Mouse (Mus musculus): ENCODE measurements at regions not wholly inside any gene's neighbourhood (a gene's known extent, or its start where the extent isn't known, plus 50 kb on each side); places are given as distances from the start of the nearest gene placed in this dataset.

GRCm38 (mm10) chr10:9529408-9529807, 145.6 kb downstream of the Samd5 start:
- peaks cover 17% of the 10 kb centered on the region for H3K4me1 ChIP-seq
- H3K27me3 ChIP-seq (replicated peaks; ENCODE audit: low read depth, poor library complexity, severe bottlenecking), result no peaks in the 10 kb centered on the region
- no peak for DNase-seq (ENCODE audit: low spot score)
- H3K9me3 ChIP-seq, result no peaks in the 10 kb centered on the region
- H3K36me3 ChIP-seq (replicated peaks), result no peaks in the 10 kb centered on the region
- H3K27ac ChIP-seq (replicated peaks), result no peak overlapping the region
- 57% methylated on average over 7 of the region's 7 CpGs for WGBS
- H3K4me3 ChIP-seq, result no peak overlapping the region

- Histone ChIP-seq H3K9me3 (no peaks in the 10 kb centered on the region), H3K27me3 (replicated peaks; ENCODE audit: low read depth, poor library complexity, severe bottlenecking) (no peaks in the 10 kb centered on the region), H3K4me3 (no peak overlapping the region), H3K36me3 (replicated peaks) (no peaks in the 10 kb centered on the region), H3K4me1 (peaks cover 6% of the 10 kb centered on the region), H3K27ac (replicated peaks) (no peak overlapping the region)
- no peak for DNase-seq (ENCODE audit: low spot score)
- WGBS, result 82% methylated on average over 4 of the region's 4 CpGs
Observed at GRCm38 (mm10) chr10:9528066-9528465, 146.9 kb downstream of the Samd5 start.

- no peaks in the 10 kb centered on the region for H3K9me3 ChIP-seq
- no peaks in the 10 kb centered on the region for H3K27me3 ChIP-seq (replicated peaks; ENCODE audit: low read depth, poor library complexity, severe bottlenecking)
- 52% methylated on average over 12 of the region's 12 CpGs for WGBS
- H3K4me1 ChIP-seq, result peaks cover 12% of the 10 kb centered on the region
- no peaks in the 10 kb centered on the region for H3K36me3 ChIP-seq (replicated peaks)
- no peak for DNase-seq (ENCODE audit: low spot score)
- H3K27ac ChIP-seq (replicated peaks), result no peak overlapping the region
- H3K4me3 ChIP-seq, result no peak overlapping the region
Observed at GRCm38 (mm10) chr10:9509764-9510390, 165.1 kb downstream of the Samd5 start.

- no peaks in the 10 kb centered on the region for H3K27me3 ChIP-seq (replicated peaks; ENCODE audit: low read depth, poor library complexity, severe bottlenecking)
Observed at GRCm38 (mm10) chr10:9509092-9509671, 165.8 kb downstream of the Samd5 start.

GRCm38 (mm10) chr10:9503569-9504493, 171.2 kb downstream of the Samd5 start:
- Histone ChIP-seq H3K36me3 (replicated peaks) (no peaks in the 10 kb centered on the region), H3K27ac (replicated peaks) (no peak overlapping the region), H3K4me3 (no peak overlapping the region), H3K9me3 (no peaks in the 10 kb centered on the region), H3K4me1 (peaks cover 7% of the 10 kb centered on the region; the same call in 1 of the 2 replicates), H3K27me3 (replicated peaks; ENCODE audit: low read depth, poor library complexity, severe bottlenecking) (no peaks in the 10 kb centered on the region)
- 66% methylated on average over 11 of the region's 11 CpGs for WGBS
- DNase-seq (ENCODE audit: low spot score), result no peak

More at GRCm38 (mm10) chr10:9509092-9509671, 165.8 kb downstream of the Samd5 start:
- no peak for DNase-seq (ENCODE audit: low spot score)
- Histone ChIP-seq H3K36me3 (replicated peaks) (no peaks in the 10 kb centered on the region), H3K4me3 (no peak overlapping the region), H3K4me1 (peaks cover 12% of the 10 kb centered on the region), H3K9me3 (no peaks in the 10 kb centered on the region), H3K27ac (replicated peaks) (no peak overlapping the region)
- WGBS, result 75% methylated on average over 17 of the region's 17 CpGs

GRCm38 (mm10) chr10:9498550-9498949, 176.5 kb downstream of the Samd5 start:
- 83% methylated on average over 3 of the region's 3 CpGs for WGBS
- Histone ChIP-seq H3K36me3 (replicated peaks) (no peaks in the 10 kb centered on the region), H3K27ac (replicated peaks) (no peak overlapping the region), H3K4me3 (no peak overlapping the region), H3K9me3 (no peaks in the 10 kb centered on the region), H3K4me1 (peaks cover 13% of the 10 kb centered on the region), H3K27me3 (replicated peaks; ENCODE audit: low read depth, poor library complexity, severe bottlenecking) (no peaks in the 10 kb centered on the region)
- no peak for DNase-seq (ENCODE audit: low spot score)

- 91% methylated on average over 1 of the region's 1 CpGs for WGBS
- H3K9me3 ChIP-seq, result no peaks in the 10 kb centered on the region
- no peak for DNase-seq (ENCODE audit: low spot score)
Observed at GRCm38 (mm10) chr10:9497021-9497420, 178.0 kb downstream of the Samd5 start.

GRCm38 (mm10) chr10:9495143-9495651, 179.8 kb downstream of the Samd5 start:
- Histone ChIP-seq H3K9me3 (no peaks in the 10 kb centered on the region), H3K4me1 (peaks cover 9% of the 10 kb centered on the region), H3K4me3 (no peak overlapping the region), H3K27me3 (replicated peaks; ENCODE audit: low read depth, poor library complexity, severe bottlenecking) (no peaks in the 10 kb centered on the region), H3K27ac (replicated peaks) (no peak overlapping the region; the same call in 1 of the 2 replicates), H3K36me3 (replicated peaks) (no peaks in the 10 kb centered on the region)
- 22% methylated on average over 6 of the region's 6 CpGs for WGBS
- no peak for DNase-seq (ENCODE audit: low spot score)

More at GRCm38 (mm10) chr10:9497021-9497420, 178.0 kb downstream of the Samd5 start:
- Histone ChIP-seq H3K4me3 (no peak overlapping the region), H3K27ac (replicated peaks) (no peak overlapping the region), H3K4me1 (peaks cover 9% of the 10 kb centered on the region), H3K36me3 (replicated peaks) (no peaks in the 10 kb centered on the region), H3K27me3 (replicated peaks; ENCODE audit: low read depth, poor library complexity, severe bottlenecking) (no peaks in the 10 kb centered on the region)

GRCm38 (mm10) chr10:9490416-9490815, 184.6 kb downstream of the Samd5 start:
- no peak for DNase-seq (ENCODE audit: low spot score)
- Histone ChIP-seq H3K4me1 (peaks cover 7% of the 10 kb centered on the region), H3K9me3 (no peaks in the 10 kb centered on the region), H3K4me3 (no peak overlapping the region), H3K27ac (replicated peaks) (no peak overlapping the region), H3K27me3 (replicated peaks; ENCODE audit: low read depth, poor library complexity, severe bottlenecking) (no peaks in the 10 kb centered on the region), H3K36me3 (replicated peaks) (no peaks in the 10 kb centered on the region)
- 86% methylated on average over 2 of the region's 2 CpGs for WGBS

GRCm38 (mm10) chr10:9462361-9462760, 212.6 kb downstream of the Samd5 start:
- H3K27me3 ChIP-seq (replicated peaks; ENCODE audit: low read depth, poor library complexity, severe bottlenecking), result no peaks in the 10 kb centered on the region
- no peak for DNase-seq (ENCODE audit: low spot score)
- no peaks in the 10 kb centered on the region for H3K36me3 ChIP-seq (replicated peaks)
- WGBS, result 85% methylated on average over 6 of the region's 6 CpGs
- no peak overlapping the region for H3K27ac ChIP-seq (replicated peaks)
- H3K4me3 ChIP-seq, result no peak overlapping the region
- no peaks in the 10 kb centered on the region for H3K4me1 ChIP-seq
- no peaks in the 10 kb centered on the region for H3K9me3 ChIP-seq

GRCm38 (mm10) chr10:9459145-9459544, 215.9 kb downstream of the Samd5 start:
- no peaks in the 10 kb centered on the region for H3K4me1 ChIP-seq
- H3K4me3 ChIP-seq, result no peak overlapping the region
- no peaks in the 10 kb centered on the region for H3K36me3 ChIP-seq (replicated peaks)
- no peak for DNase-seq (ENCODE audit: low spot score)
- H3K9me3 ChIP-seq, result no peaks in the 10 kb centered on the region
- H3K27ac ChIP-seq (replicated peaks), result no peak overlapping the region
- WGBS, result 90% methylated on average over 6 of the region's 6 CpGs
- H3K27me3 ChIP-seq (replicated peaks; ENCODE audit: low read depth, poor library complexity, severe bottlenecking), result no peaks in the 10 kb centered on the region

- Histone ChIP-seq H3K9me3 (no peaks in the 10 kb centered on the region), H3K4me3 (no peak overlapping the region), H3K27me3 (replicated peaks; ENCODE audit: low read depth, poor library complexity, severe bottlenecking) (no peaks in the 10 kb centered on the region), H3K4me1 (no peaks in the 10 kb centered on the region), H3K27ac (replicated peaks) (no peak overlapping the region), H3K36me3 (replicated peaks) (no peaks in the 10 kb centered on the region)
- no peak for DNase-seq (ENCODE audit: low spot score)
- WGBS, result 90% methylated on average over 2 of the region's 2 CpGs
Observed at GRCm38 (mm10) chr10:9458466-9458865, 216.5 kb downstream of the Samd5 start.

All from embryonic facial prominence, embryonic 10.5 days (tissue).